ENCODE assay signal across 9 mouse cellular contexts in genomic region chr1:88284946-88285320, GRCm38 (mm10). TPM values are rescaled to one million over a fixed set of nuclear protein-coding genes. Genes with fewer than 3 reads are reported as not detected.
DNase-seq lines count a peak whose midpoint lies in the region; ATAC-seq and TF ChIP-seq lines count a peak whose summit lies in the region.
"Had no signal": no experiment of that assay in that cellular context is flagged by ENCODE, and none has a peak within 500 bp of the region (broad histone marks: within the 10 kb centered on the region; RNA-seq: fewer than 3 reads in every experiment).

No protein-coding gene starts in this region.

- no peaks in the 10 kb centered on the region for H3K4me1 ChIP-seq in hindbrain, postnatal 0 days (ENCODE audit: insufficient read depth, low read length)
- H3K4me1 ChIP-seq in hindbrain, embryonic 16.5 days (ENCODE audit: control insufficient read depth, insufficient read depth, low read depth, low read length) = no peaks in the 10 kb centered on the region
- H3K4me1 ChIP-seq: heart, embryonic 15.5 days had no signal

- no peak overlapping the region for H3K4me2 ChIP-seq in hindbrain, postnatal 0 days (ENCODE audit: low read depth, low read length)
- no peak overlapping the region for H3K4me2 ChIP-seq in hindbrain, embryonic 16.5 days (ENCODE audit: low read length)
- H3K4me2 ChIP-seq: heart, embryonic 15.5 days had no signal

- no peak overlapping the region for H3K4me3 ChIP-seq in hindbrain, postnatal 0 days (ENCODE audit: low read length)
- no peak overlapping the region for H3K4me3 ChIP-seq in hindbrain, embryonic 16.5 days (ENCODE audit: low read length)
- H3K4me3 ChIP-seq: heart, embryonic 15.5 days had no signal

- no peak overlapping the region for H3K9ac ChIP-seq in hindbrain, postnatal 0 days (replicated peaks; ENCODE audit: low read length)
- H3K9ac ChIP-seq in hindbrain, embryonic 16.5 days (ENCODE audit: low read depth, low read length) = no peak overlapping the region
- H3K9ac ChIP-seq: heart, embryonic 15.5 days had no signal

- peak; percentile 64 for DNase-seq in hindbrain, postnatal 0 days (ENCODE audit: low spot score)
- peak; percentile 37 to 82 for DNase-seq in urinary bladder, postnatal 4 days (ENCODE audit: low spot score in 2 of 2)
- DNase-seq in urinary bladder, postnatal 10 days (ENCODE audit: low spot score) = no peak
- peak; percentile 70 for DNase-seq in induced T-regulatory cell, adult 2 months (ENCODE audit: low read depth)
- DNase-seq in spleen, postnatal 36 days (ENCODE audit: low spot score in 2 of 2) = no peak
- no peak for DNase-seq in layer of hippocampus, adult 9-10 months (ENCODE audit: low spot score)
- DNase-seq in layer of hippocampus, adult 18-20 months (ENCODE audit: low spot score in 2 of 2) = no peak

- H3K9me3 ChIP-seq in hindbrain, postnatal 0 days (ENCODE audit: low read length) = peaks cover 51% of the 10 kb centered on the region
- H3K9me3 ChIP-seq in hindbrain, embryonic 16.5 days (ENCODE audit: control insufficient read depth, low read length) = peaks cover 53% of the 10 kb centered on the region

- WGBS in hindbrain, postnatal 0 days = 65% methylated on average over 7 of the region's 7 CpGs
- WGBS in hindbrain, embryonic 16.5 days = 60% methylated on average over 7 of the region's 7 CpGs

- no peaks in the 10 kb centered on the region for H3K27me3 ChIP-seq in hindbrain, postnatal 0 days (ENCODE audit: insufficient read depth, low read length)
- no peaks in the 10 kb centered on the region for H3K27me3 ChIP-seq in hindbrain, embryonic 16.5 days (replicated peaks; ENCODE audit: control insufficient read depth, insufficient read depth, low read length)
- H3K27me3 ChIP-seq: heart, embryonic 15.5 days had no signal

- peak; percentile 65 for TF ChIP-seq CTCF in hindbrain, postnatal 0 days (IDR thresholded peaks at IDR 0.05; ENCODE audit: low read depth)

- no peaks in the 10 kb centered on the region for H3K36me3 ChIP-seq in hindbrain, postnatal 0 days (ENCODE audit: insufficient read depth, low read length)
- H3K36me3 ChIP-seq in hindbrain, embryonic 16.5 days (ENCODE audit: control insufficient read depth, insufficient read depth, low read length) = no peaks in the 10 kb centered on the region
- H3K36me3 ChIP-seq: heart, embryonic 15.5 days had no signal

- ATAC-seq in hindbrain, postnatal 0 days = no peak
- ATAC-seq in hindbrain, embryonic 16.5 days = no peak

- H3K27ac ChIP-seq in hindbrain, postnatal 0 days = no peak overlapping the region
- H3K27ac ChIP-seq in hindbrain, embryonic 16.5 days (ENCODE audit: low read depth, low read length) = no peak overlapping the region
- H3K27ac ChIP-seq: heart, embryonic 15.5 days had no signal

RNA-seq across cellular contexts. Expression of gene Trpm8, which starts 7.5 kb away (rescaled TPM):
- total RNA-seq in hindbrain, postnatal 0 days (2014; rRNA removed) = 0.05 and 0.14 TPM in 2 replicates
- 0.11 and 0.15 TPM in 2 replicates for polyA plus RNA-seq in hindbrain, postnatal 0 days (2015; fragmentation: Nextera tagmentation; extraction: Ambion mirVana)
- 0.10 and 0.14 TPM in 2 replicates for polyA plus RNA-seq in hindbrain, embryonic 16.5 days (2015; fragmentation: Nextera tagmentation; extraction: Ambion mirVana)
- under 1 TPM in 1 of 2 experiments, not detected in 1; 0.08 TPM for total RNA-seq in layer of hippocampus, adult 18-20 months (2021)
- polyA plus RNA-seq: heart, embryonic 15.5 days had no signal

RNA-seq across cellular contexts. Expression of gene Hjurp, which starts 7.5 kb away (rescaled TPM):
- 82.8 and 86.3 TPM in 2 replicates for total RNA-seq in hindbrain, postnatal 0 days (2014; rRNA removed)
- 47.2 and 47.7 TPM in 2 replicates for polyA plus RNA-seq in hindbrain, postnatal 0 days (2015; fragmentation: Nextera tagmentation; extraction: Ambion mirVana)
- polyA plus RNA-seq in hindbrain, embryonic 16.5 days (2015; fragmentation: Nextera tagmentation; extraction: Ambion mirVana) = 66.4 and 80.3 TPM in 2 replicates
- 10 to 100 TPM; 33.1 to 39.1 TPM for total RNA-seq in layer of hippocampus, adult 18-20 months (2021)

RNA-seq across cellular contexts. Expression of gene Mroh2a, which starts 58.1 kb away (rescaled TPM):
- total RNA-seq in hindbrain, postnatal 0 days (2014; rRNA removed) = 0.16 TPM in 1 of 2 replicates, not detected in the other
- polyA plus RNA-seq in hindbrain, postnatal 0 days (2015; fragmentation: Nextera tagmentation; extraction: Ambion mirVana) = 0.23 and 0.55 TPM in 2 replicates
- polyA plus RNA-seq in hindbrain, embryonic 16.5 days (2015; fragmentation: Nextera tagmentation; extraction: Ambion mirVana) = 0.45 and 0.54 TPM in 2 replicates
- total RNA-seq in layer of hippocampus, adult 18-20 months (2021) = under 1 TPM in 1 of 2 experiments, not detected in 1; 0.52 TPM

Comparison
In these comparisons a context has a peak if more than half of its experiments do, and no peak if none do; other contexts are left out.
1. DNase-seq: peak in hindbrain, postnatal 0 days (single experiment), urinary bladder, postnatal 4 days (2 of 2) and induced T-regulatory cell, adult 2 months (single experiment); none in urinary bladder, postnatal 10 days (single experiment), spleen, postnatal 36 days (0 of 2), layer of hippocampus, adult 9-10 months (single experiment) and layer of hippocampus, adult 18-20 months (0 of 2).